Mouse (Mus musculus) bone marrow, adult 2 months (tissue): ENCODE data around the gene Cops4.

Experiments
- CTCF ChIP-seq: fragments of 200-500 bp; IDR thresholded peaks from 2 replicates; pipeline ENCODE4 v1.5.1; 2011; ENCODE audit warnings: low read length, control low read depth; ENCODE audit not compliant: control insufficient read depth, insufficient read depth
- POLR2A ChIP-seq: fragments of 200-500 bp; IDR thresholded peaks from 2 replicates; pipeline ENCODE4 v1.6.1; 2011; ENCODE audit warnings: low read depth, mild to moderate bottlenecking, control low read depth, low read length, borderline replicate concordance; ENCODE audit not compliant: control insufficient read depth

GRCm38 (mm10) chr5:100550151-100550550, 32.0 kb downstream of the Cops4 start:
- TF ChIP-seq CTCF, result no peak
- TF ChIP-seq POLR2A, result no peak
